Mouse (Mus musculus): ENCODE data around the gene Sowahb. TPM values are rescaled to one million over a fixed set of nuclear protein-coding genes. Genes with fewer than 3 reads are reported as not detected.

Sowahb gene
- polyA plus RNA-seq, 1 experiment from 2014 or later: 0.05 TPM

Other genes with a start within 250 kb of the Sowahb start
- gene Sept11, start 48.4 kb upstream of the Sowahb start, polyA plus RNA-seq (2014; fragmentation: Nextera tagmentation; extraction: Ambion mirVana): 149 and 167 TPM in 2 replicates
- 195 and 209 TPM in 2 replicates for gene Ccni, start 161.5 kb upstream of the Sowahb start, polyA plus RNA-seq (2014; fragmentation: Nextera tagmentation; extraction: Ambion mirVana)
- gene 2010109A12Rik, start 161.5 kb upstream of the Sowahb start, polyA plus RNA-seq (2014; fragmentation: Nextera tagmentation; extraction: Ambion mirVana): 2.7 and 2.8 TPM in 2 replicates
- gene Ccng2, start 222.2 kb upstream of the Sowahb start, polyA plus RNA-seq (2014; fragmentation: Nextera tagmentation; extraction: Ambion mirVana): 140 and 156 TPM in 2 replicates

All from forebrain, embryonic 14.5 days (tissue).